Mouse (Mus musculus): ENCODE measurements around the gene Car1. TPM values are rescaled to one million over a fixed set of nuclear protein-coding genes. Genes with fewer than 3 reads are reported as not detected.

The Car1 gene
- total and polyA plus RNA-seq, 3 experiments, result 1,720 to 6,361 (median 4,374) TPM

GRCm38 (mm10) chr3:14804906-14805305, 3.3 kb downstream of the Car1 start (continued):
- TF ChIP-seq MXI1 (IDR thresholded peaks at IDR 0.05; ENCODE audit: low read depth, low read length) (no peak), ZNF384 (IDR thresholded peaks at IDR 0.05; ENCODE audit: low read depth, low read length) (no peak), EP300 (IDR thresholded peaks at IDR 0.05; ENCODE audit: low read depth in 1 of 2, low read length in 2 of 2) (no peak), SIN3A (IDR thresholded peaks at IDR 0.05; ENCODE audit: low read length) (no peak)

GRCm38 (mm10) chr3:14797069-14797468, 11.1 kb downstream of the Car1 start:
- Histone ChIP-seq H3K4me1 (ENCODE audit: control insufficient read depth in 1 of 2, insufficient read depth in 2 of 2, low read length in 2 of 2) (peaks cover 13 to 29% of the 10 kb centered on the region in 2 experiments), H3K9me3 (replicated peaks; ENCODE audit: insufficient read depth, low read length) (no peaks in the 10 kb centered on the region), H3K27me3 (ENCODE audit: control insufficient read depth in 1 of 2, insufficient read depth in 2 of 2, low read length in 2 of 2) (no peaks in the 10 kb centered on the region), H3K36me3 (ENCODE audit: control insufficient read depth in 1 of 2, insufficient read depth in 2 of 2, low read length in 2 of 2) (peaks cover 69 to 90% of the 10 kb centered on the region in 2 experiments), H3K4me3 (ENCODE audit: control insufficient read depth in 1 of 2, insufficient read depth in 1 of 2, low read depth in 2 of 2, low read length in 2 of 2) (peak overlapping the region in 1 of 2 experiments; percentile 12; a peak in 2 of 4 replicates), H3K9ac (ENCODE audit: control insufficient read depth, low read depth, low read length, poor library complexity, severe bottlenecking) (peak overlapping the region; percentile 21; the same call in 1 of the 2 replicates), H3K27ac (ENCODE audit: control insufficient read depth, low read depth, low read length) (peak overlapping the region; percentile 41), H3K79me2 (ENCODE audit: control insufficient read depth, insufficient read depth, low read length, poor library complexity) (peaks cover 69% of the 10 kb centered on the region)
- peak; percentile 44 for DNase-seq (ENCODE audit: low read depth, low spot score)
- TF ChIP-seq POLR2A (IDR thresholded peaks at IDR 0.05; ENCODE audit: control insufficient read depth in 1 of 2, insufficient read depth in 1 of 2, low read depth in 1 of 2, low read length in 2 of 2, poor library complexity in 1 of 2), result peak in 1 of 2 experiments; percentile 52; a peak in 1 of 4 replicates
- TF ChIP-seq POLR2AphosphoS5 (IDR thresholded peaks at IDR 0.05; ENCODE audit: borderline replicate concordance, low read depth, low read length), result 0 out of 2 replicates have a peak, but pooled peaks have one; percentile 58
- TF ChIP-seq TAL1 (IDR thresholded peaks at IDR 0.05; ENCODE audit: low read length), result no peak
- no peak for TF ChIP-seq CHD1 (IDR thresholded peaks at IDR 0.05; ENCODE audit: low read depth, low read length)
- no peak for TF ChIP-seq SMC3 (IDR thresholded peaks at IDR 0.05; ENCODE audit: low read depth, low read length)

- DNase-seq (ENCODE audit: low read depth, low spot score), result peak; percentile 52
- H3K9ac ChIP-seq (ENCODE audit: control insufficient read depth, low read depth, low read length, poor library complexity, severe bottlenecking), result no peak overlapping the region; the same call in 1 of the 2 replicates
- H3K27ac ChIP-seq (ENCODE audit: control insufficient read depth, low read depth, low read length), result peak overlapping the region; percentile 43
- H3K36me3 ChIP-seq (ENCODE audit: control insufficient read depth in 1 of 2, insufficient read depth in 2 of 2, low read length in 2 of 2), result peaks cover 59 to 89% of the 10 kb centered on the region in 2 experiments
- no peaks in the 10 kb centered on the region for H3K9me3 ChIP-seq (replicated peaks; ENCODE audit: insufficient read depth, low read length)
- no peak overlapping the region for H3K4me3 ChIP-seq (ENCODE audit: control insufficient read depth in 1 of 2, insufficient read depth in 1 of 2, low read depth in 2 of 2, low read length in 2 of 2)
- H3K79me2 ChIP-seq (ENCODE audit: control insufficient read depth, insufficient read depth, low read length, poor library complexity), result peaks cover 68% of the 10 kb centered on the region
- peak; percentile 91; the same call in 1 of the 2 replicates for TF ChIP-seq CHD1 (IDR thresholded peaks at IDR 0.05; ENCODE audit: low read depth, low read length)
- TF ChIP-seq ZKSCAN1 (IDR thresholded peaks at IDR 0.05; ENCODE audit: low read depth, low read length), result no peak
- TF ChIP-seq POLR2A (IDR thresholded peaks at IDR 0.05; ENCODE audit: control insufficient read depth in 1 of 2, insufficient read depth in 1 of 2, low read depth in 1 of 2, low read length in 2 of 2, poor library complexity in 1 of 2), result peak in 1 of 2 experiments; percentile 41; a peak in 1 of 4 replicates
- TF ChIP-seq POLR2AphosphoS5 (IDR thresholded peaks at IDR 0.05; ENCODE audit: borderline replicate concordance, low read depth, low read length), result peak; percentile 92; the same call in 1 of the 2 replicates
- 0 out of 4 replicates have a peak, but pooled peaks of 1 of the 2 experiments have one; percentile 3 for TF ChIP-seq USF2 (IDR thresholded peaks at IDR 0.05; ENCODE audit: borderline replicate concordance in 1 of 2, insufficient read depth in 1 of 2, low read depth in 1 of 2, low read length in 2 of 2)
- peaks cover 13 to 21% of the 10 kb centered on the region in 2 experiments for H3K4me1 ChIP-seq (ENCODE audit: control insufficient read depth in 1 of 2, insufficient read depth in 2 of 2, low read length in 2 of 2)
- H3K27me3 ChIP-seq (ENCODE audit: control insufficient read depth in 1 of 2, insufficient read depth in 2 of 2, low read length in 2 of 2), result no peaks in the 10 kb centered on the region
Measured at GRCm38 (mm10) chr3:14795292-14796020, 12.7 kb downstream of the Car1 start.
